In the genomic region with DNA sequence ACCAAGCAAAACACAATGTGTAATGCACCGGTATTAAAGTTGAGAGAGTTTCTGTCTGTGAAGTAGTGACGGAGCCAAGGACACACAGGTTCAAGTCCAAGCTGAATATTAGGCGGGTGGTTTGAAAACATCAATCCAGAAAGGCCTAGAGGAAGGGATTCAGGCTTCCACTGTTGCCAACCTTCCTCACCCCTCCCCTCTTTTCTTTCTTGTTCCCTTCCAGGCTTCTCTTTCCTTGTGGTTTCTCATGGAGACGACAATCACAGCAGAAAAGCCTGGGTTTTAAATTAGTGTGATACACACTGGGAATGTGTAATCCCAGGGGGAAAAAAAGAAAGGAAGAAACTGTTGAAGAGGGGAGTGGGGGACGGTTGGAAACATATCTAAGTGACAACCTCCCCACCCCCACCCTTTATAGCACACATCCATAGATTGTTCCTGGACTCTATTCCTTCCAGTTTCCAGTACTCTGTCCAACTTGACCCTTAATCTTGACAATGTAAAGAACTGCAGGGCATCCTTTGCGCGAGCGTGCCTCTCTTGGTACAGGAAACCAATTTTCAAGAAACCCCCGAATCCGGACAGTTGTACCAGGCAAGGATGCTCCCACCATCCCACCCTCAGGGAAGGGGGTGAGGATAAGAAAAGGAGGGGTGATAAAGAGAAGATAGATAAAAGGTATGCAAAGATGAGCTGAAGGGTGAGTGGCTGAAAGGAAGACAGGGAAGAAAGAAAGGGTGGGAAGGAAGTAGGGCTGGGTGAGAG, we compare ENCODE assay signal across 9 mouse cellular contexts. TPM values are rescaled to one million over a fixed set of nuclear protein-coding genes. Genes with fewer than 3 reads are reported as not detected.
DNase-seq lines count a peak whose midpoint lies in the region; ATAC-seq and TF ChIP-seq lines count a peak whose summit lies in the region.
"Had no signal": no experiment of that assay in that cellular context is flagged by ENCODE, and none has a peak within 500 bp of the region (broad histone marks: within the 10 kb centered on the region; RNA-seq: fewer than 3 reads in every experiment).

No protein-coding gene starts in this region.

- WGBS in cerebellum, adult 2 months: 5% methylated on average over 10 of the region's 10 CpGs
- WGBS in neural tube, embryonic 11.5 days: 21% methylated on average over 10 of the region's 10 CpGs
- WGBS in intestine, embryonic 15.5 days: 18% methylated on average over 10 of the region's 10 CpGs
- WGBS in stomach, embryonic 14.5 days: 22% methylated on average over 10 of the region's 10 CpGs

- peak; percentile 18 to 48 for DNase-seq in cerebellum, adult 2 months
- no peak for DNase-seq in cerebellum, adult 11 months
- DNase-seq in neural tube, embryonic 11.5 days (ENCODE audit: low spot score): peak; percentile 35
- no peak for DNase-seq in neural tube, embryonic 10.5 days (ENCODE audit: extremely low spot score, low spot score)
- no peak for DNase-seq in urinary bladder, adult 18-20 months (ENCODE audit: low spot score in 2 of 2)
- no peak for DNase-seq in testis, postnatal 14 days (ENCODE audit: low spot score)

- no peak for TF ChIP-seq CTCF in cerebellum, adult 2 months (IDR thresholded peaks at IDR 0.05; ENCODE audit: borderline replicate concordance, insufficient read depth, low read depth, low read length)

- peak overlapping the region; percentile 91 for H3K27ac ChIP-seq in cerebellum, adult 2 months (ENCODE audit: insufficient read depth, low read length)
- H3K27ac ChIP-seq in neural tube, embryonic 11.5 days (ENCODE audit: low read depth, low read length): peak overlapping the region; percentile 88
- no peak overlapping the region for H3K27ac ChIP-seq in intestine, embryonic 15.5 days
- no peak overlapping the region for H3K27ac ChIP-seq in stomach, embryonic 14.5 days (ENCODE audit: low read length)
- H3K27ac ChIP-seq: liver, embryonic 14.5 days had no signal

- no peaks in the 10 kb centered on the region for H3K9me3 ChIP-seq in neural tube, embryonic 11.5 days (ENCODE audit: control insufficient read depth, low read length)
- H3K9me3 ChIP-seq in intestine, embryonic 15.5 days: no peaks in the 10 kb centered on the region
- no peaks in the 10 kb centered on the region for H3K9me3 ChIP-seq in stomach, embryonic 14.5 days (ENCODE audit: control insufficient read depth, low read depth, low read length)

- peak overlapping the region; percentile 68 for H3K9ac ChIP-seq in neural tube, embryonic 11.5 days (ENCODE audit: low read length)
- H3K9ac ChIP-seq in intestine, embryonic 15.5 days: no peak overlapping the region
- no peak overlapping the region for H3K9ac ChIP-seq in stomach, embryonic 14.5 days (replicated peaks; ENCODE audit: low read depth, low read length)
- H3K9ac ChIP-seq: liver, embryonic 14.5 days had no signal

- ATAC-seq in neural tube, embryonic 11.5 days (ENCODE audit: insufficient read depth, low FRiP score, low TSS enrichment): peak; percentile 25; the same call in 1 of the 2 replicates
- ATAC-seq in intestine, embryonic 15.5 days: no peak
- no peak for ATAC-seq in stomach, embryonic 14.5 days (ENCODE audit: insufficient number of reproducible peaks, insufficient read depth, low FRiP score, low read depth)

- H3K36me3 ChIP-seq in neural tube, embryonic 11.5 days (ENCODE audit: control insufficient read depth, insufficient read depth, low read length): no peaks in the 10 kb centered on the region
- no peaks in the 10 kb centered on the region for H3K36me3 ChIP-seq in intestine, embryonic 15.5 days
- H3K36me3 ChIP-seq in stomach, embryonic 14.5 days (ENCODE audit: control insufficient read depth, insufficient read depth, low read length): no peaks in the 10 kb centered on the region

- peak overlapping the region; percentile 62 for H3K4me2 ChIP-seq in neural tube, embryonic 11.5 days (ENCODE audit: low read depth)
- peak overlapping the region; percentile 72 for H3K4me2 ChIP-seq in intestine, embryonic 15.5 days (replicated peaks)
- H3K4me2 ChIP-seq in stomach, embryonic 14.5 days (replicated peaks; ENCODE audit: low read depth, low read length): peak overlapping the region; percentile 82

- no peaks in the 10 kb centered on the region; the same call in 1 of the 2 replicates for H3K27me3 ChIP-seq in cerebellum, adult 2 months (ENCODE audit: control insufficient read depth, insufficient read depth, low read length)
- no peaks in the 10 kb centered on the region for H3K27me3 ChIP-seq in neural tube, embryonic 11.5 days (ENCODE audit: control insufficient read depth, insufficient read depth, low read length)
- H3K27me3 ChIP-seq in intestine, embryonic 15.5 days (replicated peaks): no peaks in the 10 kb centered on the region
- H3K27me3 ChIP-seq in stomach, embryonic 14.5 days (ENCODE audit: control insufficient read depth, insufficient read depth, low read length): no peaks in the 10 kb centered on the region

- peak overlapping the region; percentile 78 for H3K4me3 ChIP-seq in cerebellum, adult 2 months (replicated peaks; ENCODE audit: insufficient read depth, low read depth, low read length)
- peak overlapping the region; percentile 55 for H3K4me3 ChIP-seq in neural tube, embryonic 11.5 days (ENCODE audit: low read depth, low read length)
- peak overlapping the region; percentile 47 for H3K4me3 ChIP-seq in intestine, embryonic 15.5 days (replicated peaks)
- H3K4me3 ChIP-seq in stomach, embryonic 14.5 days (ENCODE audit: low read depth, low read length): peak overlapping the region; percentile 43

- peaks cover 2% of the 10 kb centered on the region; the same call in 1 of the 2 replicates for H3K4me1 ChIP-seq in cerebellum, adult 2 months (ENCODE audit: control insufficient read depth, insufficient read depth, low read length)
- H3K4me1 ChIP-seq in neural tube, embryonic 11.5 days (ENCODE audit: control insufficient read depth, insufficient read depth, low read length): peaks cover 2% of the 10 kb centered on the region; the same call in 1 of the 2 replicates
- 0 out of 2 replicates have a peak, but pooled peaks cover 4% of the 10 kb centered on the region for H3K4me1 ChIP-seq in intestine, embryonic 15.5 days (replicated peaks)
- no peaks in the 10 kb centered on the region for H3K4me1 ChIP-seq in stomach, embryonic 14.5 days (ENCODE audit: control insufficient read depth, insufficient read depth, low read length)

- no peak for TF ChIP-seq POLR2A in cerebellum, adult 2 months (IDR thresholded peaks at IDR 0.05; ENCODE audit: borderline replicate concordance, insufficient read depth, low read length)

RNA-seq across cellular contexts. Expression of gene Ctnna2, which starts 0.8 kb away (rescaled TPM):
- polyA plus RNA-seq in cerebellum, adult 2 months (2012; rRNA removed): 48.0 and 49.2 TPM in 2 replicates
- 48.4 and 54.7 TPM in 2 replicates for polyA plus RNA-seq in neural tube, embryonic 11.5 days (2014; fragmentation: Nextera tagmentation; extraction: Ambion mirVana)
- polyA plus RNA-seq in intestine, embryonic 15.5 days (2015; fragmentation: Nextera tagmentation; extraction: Ambion mirVana): 5.5 and 7.2 TPM in 2 replicates
- polyA plus RNA-seq in stomach, embryonic 14.5 days (2014; fragmentation: Nextera tagmentation; extraction: Ambion mirVana): 9.3 and 12.4 TPM in 2 replicates

Comparison
In these comparisons a context has a peak if more than half of its experiments do, and no peak if none do; other contexts are left out.
1. DNase-seq: peak in cerebellum, adult 2 months (2 of 2) and neural tube, embryonic 11.5 days (single experiment); none in cerebellum, adult 11 months (single experiment), neural tube, embryonic 10.5 days (single experiment), urinary bladder, adult 18-20 months (0 of 2) and testis, postnatal 14 days (single experiment).
2. H3K27ac ChIP-seq: peak in cerebellum, adult 2 months (single experiment) and neural tube, embryonic 11.5 days (single experiment); none in intestine, embryonic 15.5 days (single experiment) and stomach, embryonic 14.5 days (single experiment).
3. Peak in every context shown above with its lines, with median percentiles within 50 percentile points of each other: H3K4me3 ChIP-seq and H3K4me2 ChIP-seq.